Mouse (Mus musculus): ENCODE measurements around the gene Col6a2.

The Col6a2 gene

GRCm38 (mm10) chr10:76634584-76634983 is 11.2 kb upstream of the Col6a2 start:
- no peak for DNase-seq

GRCm38 (mm10) chr10:76634094-76634571 is 10.7 kb upstream of the Col6a2 start:
- DNase-seq, result no peak

GRCm38 (mm10) chr10:76632630-76633029 is 9.2 kb upstream of the Col6a2 start:
- no peak for DNase-seq

GRCm38 (mm10) chr10:76630657-76631056 is 7.2 kb upstream of the Col6a2 start:
- DNase-seq, result no peak

GRCm38 (mm10) chr10:76627714-76628113 is 4.3 kb upstream of the Col6a2 start:
- DNase-seq, result no peak

GRCm38 (mm10) chr10:76624903-76625302 is 1.5 kb upstream of the Col6a2 start:
- DNase-seq, result no peak

GRCm38 (mm10) chr10:76623734-76624133 is 304 bp upstream of the Col6a2 start:
- no peak for DNase-seq

- DNase-seq, result no peak
Observed at GRCm38 (mm10) chr10:76622411-76622810, 1.0 kb downstream of the Col6a2 start.

GRCm38 (mm10) chr10:76612473-76612872 is 11.0 kb downstream of the Col6a2 start:
- DNase-seq, result no peak

- no peak for DNase-seq
Observed at GRCm38 (mm10) chr10:76602690-76603089, 20.7 kb downstream of the Col6a2 start.

GRCm38 (mm10) chr10:76596338-76596737 is 27.1 kb downstream of the Col6a2 start:
- DNase-seq, result no peak

GRCm38 (mm10) chr10:76590197-76590596 is 33.2 kb downstream of the Col6a2 start:
- DNase-seq, result no peak

- DNase-seq, result no peak
Observed at GRCm38 (mm10) chr10:76586190-76586589, 37.2 kb downstream of the Col6a2 start.

- no peak for DNase-seq
Observed at GRCm38 (mm10) chr10:76584138-76584537, 39.3 kb downstream of the Col6a2 start.

- DNase-seq, result peak; percentile 61
Observed at GRCm38 (mm10) chr10:76576920-76577319, 46.5 kb downstream of the Col6a2 start.

- DNase-seq, result peak; percentile 35
Observed at GRCm38 (mm10) chr10:76575374-76575773, 48.1 kb downstream of the Col6a2 start, which contains the start of gene Ftcd. Gene Ftcd, plus strand, starts transcription at chr10:76575648.

GRCm38 (mm10) chr10:76572151-76572550 is 51.3 kb downstream of the Col6a2 start:
- no peak for DNase-seq

GRCm38 (mm10) chr10:76571070-76571469 is 52.4 kb downstream of the Col6a2 start:
- DNase-seq, result no peak

GRCm38 (mm10) chr10:76569996-76570685 is 53.3 kb downstream of the Col6a2 start:
- DNase-seq, result no peak

GRCm38 (mm10) chr10:76561972-76562371 is 61.5 kb downstream of the Col6a2 start, which contains the start of gene Spatc1l:
Gene Spatc1l, plus strand, starts transcription at chr10:76562272.
- no peak for DNase-seq

- DNase-seq, result no peak
Observed at GRCm38 (mm10) chr10:76554061-76554460, 69.4 kb downstream of the Col6a2 start.

- no peak for DNase-seq
Observed at GRCm38 (mm10) chr10:76551556-76551955, 71.9 kb downstream of the Col6a2 start.

GRCm38 (mm10) chr10:76550458-76550857 is 73.0 kb downstream of the Col6a2 start:
- no peak for DNase-seq

- no peak for DNase-seq
Observed at GRCm38 (mm10) chr10:76548218-76548617, 75.2 kb downstream of the Col6a2 start.

- DNase-seq, result no peak
Observed at GRCm38 (mm10) chr10:76546566-76546965, 76.9 kb downstream of the Col6a2 start.

Measured in liver (tissue).